Comparison of ENCODE assay signal across 10 mouse cellular contexts in genomic region chr9:54950162-54950561, GRCm38 (mm10). TPM values are rescaled to one million over a fixed set of nuclear protein-coding genes. Genes with fewer than 3 reads are reported as not detected.
DNase-seq lines count a peak whose midpoint lies in the region; ATAC-seq and TF ChIP-seq lines count a peak whose summit lies in the region.
"Not testable (repeated sequence)": the region's sequence is repeated elsewhere in the genome, so short reads cannot be mapped to it uniquely, and the experiment has no call there.
"Had no signal": no experiment of that assay in that cellular context is flagged by ENCODE, and none has a peak within 500 bp of the region (broad histone marks: within the 10 kb centered on the region; RNA-seq: fewer than 3 reads in every experiment).

No protein-coding gene starts in this region.

- WGBS in forebrain, embryonic 13.5 days, result 51% methylated on average over 8 of the region's 8 CpGs
- 47% methylated on average over 8 of the region's 8 CpGs for WGBS in heart, postnatal 0 days
- WGBS in kidney, embryonic 14.5 days, result 58% methylated on average over 8 of the region's 8 CpGs
- 19% methylated on average over 8 of the region's 8 CpGs for WGBS in liver, embryonic 12.5 days (ENCODE audit: insufficient replicate concordance)
- 61% methylated on average over 8 of the region's 8 CpGs for WGBS in midbrain, embryonic 11.5 days

- H3K36me3 ChIP-seq in forebrain, embryonic 13.5 days (ENCODE audit: poor library complexity, severe bottlenecking), result peaks cover 29% of the 10 kb centered on the region
- H3K36me3 ChIP-seq in heart, postnatal 0 days (replicated peaks; ENCODE audit: control insufficient read depth, insufficient read depth, low read length), result peaks cover 28% of the 10 kb centered on the region
- H3K36me3 ChIP-seq in kidney, embryonic 14.5 days (ENCODE audit: control insufficient read depth, insufficient read depth, low read length), result peaks cover 30% of the 10 kb centered on the region
- H3K36me3 ChIP-seq in liver, embryonic 12.5 days, result peaks cover 31% of the 10 kb centered on the region
- H3K36me3 ChIP-seq in midbrain, embryonic 11.5 days (ENCODE audit: control insufficient read depth, insufficient read depth, low read length), result not testable (repeated sequence)

- H3K4me3 ChIP-seq in brown adipose tissue, adult 24 weeks (ENCODE audit: insufficient read depth, low read depth, low read length), result peak overlapping the region; percentile 53
- peak overlapping the region; percentile 90 for H3K4me3 ChIP-seq in forebrain, embryonic 13.5 days
- H3K4me3 ChIP-seq in heart, postnatal 0 days (ENCODE audit: low read depth, low read length), result peak overlapping the region; percentile 76
- peak overlapping the region; percentile 92 for H3K4me3 ChIP-seq in kidney, embryonic 14.5 days (ENCODE audit: low read length)
- peak overlapping the region; percentile 94 for H3K4me3 ChIP-seq in liver, embryonic 12.5 days
- H3K4me3 ChIP-seq in midbrain, embryonic 11.5 days (ENCODE audit: low read depth, low read length), result peak overlapping the region; percentile 85

- H3K9me3 ChIP-seq in forebrain, embryonic 13.5 days (replicated peaks); heart, postnatal 0 days (replicated peaks; ENCODE audit: control insufficient read depth, low read length); kidney, embryonic 14.5 days (ENCODE audit: control insufficient read depth, low read length); liver, embryonic 12.5 days (replicated peaks); midbrain, embryonic 11.5 days (ENCODE audit: control insufficient read depth, low read length): not testable (repeated sequence)

- not testable (repeated sequence) for H3K27me3 ChIP-seq in forebrain, embryonic 13.5 days; heart, postnatal 0 days (ENCODE audit: control insufficient read depth, insufficient read depth, low read length); kidney, embryonic 14.5 days (ENCODE audit: control insufficient read depth, insufficient read depth, low read length); liver, embryonic 12.5 days (replicated peaks); midbrain, embryonic 11.5 days (ENCODE audit: control insufficient read depth, insufficient read depth, low read length)

- TF ChIP-seq EP300 in heart, postnatal 0 days (IDR thresholded peaks at IDR 0.05; ENCODE audit: low read depth), result not testable (repeated sequence)

- H3K27ac ChIP-seq in brown adipose tissue, adult 24 weeks (replicated peaks; ENCODE audit: low read depth, low read length); midbrain, embryonic 11.5 days (ENCODE audit: low read depth, low read length): not testable (repeated sequence)
- H3K27ac ChIP-seq in forebrain, embryonic 13.5 days, result peak overlapping the region; percentile 73
- H3K27ac ChIP-seq in heart, postnatal 0 days (ENCODE audit: low read depth), result peak overlapping the region; percentile 90
- peak overlapping the region; percentile 66; the same call in 1 of the 2 replicates for H3K27ac ChIP-seq in kidney, embryonic 14.5 days (ENCODE audit: low read depth, low read length)
- peak overlapping the region; percentile 51; the same call in 1 of the 2 replicates for H3K27ac ChIP-seq in liver, embryonic 12.5 days

- not testable (repeated sequence) for H3K4me1 ChIP-seq in brown adipose tissue, adult 24 weeks (ENCODE audit: control insufficient read depth, insufficient read depth, insufficient read length, low read length); heart, postnatal 0 days (ENCODE audit: control insufficient read depth, insufficient read depth); kidney, embryonic 14.5 days (ENCODE audit: control insufficient read depth, insufficient read depth, low read length); midbrain, embryonic 11.5 days (ENCODE audit: control insufficient read depth, insufficient read depth, low read length)
- peaks cover 15% of the 10 kb centered on the region for H3K4me1 ChIP-seq in forebrain, embryonic 13.5 days
- H3K4me1 ChIP-seq in liver, embryonic 12.5 days, result peaks cover 40% of the 10 kb centered on the region

- DNase-seq in heart, postnatal 0 days (ENCODE audit: low spot score); midbrain, embryonic 11.5 days (ENCODE audit: low spot score, missing footprints): not testable (repeated sequence)
- DNase-seq in ovary, postnatal 36 days (ENCODE audit: low spot score), result peak; percentile 8

- peak overlapping the region; percentile 48; the same call in 1 of the 2 replicates for H3K9ac ChIP-seq in forebrain, embryonic 13.5 days
- H3K9ac ChIP-seq in heart, postnatal 0 days (replicated peaks; ENCODE audit: low read depth, low read length), result not testable (repeated sequence)
- H3K9ac ChIP-seq in kidney, embryonic 14.5 days (ENCODE audit: low read depth, low read length), result peak overlapping the region; percentile 81
- H3K9ac ChIP-seq in liver, embryonic 12.5 days, result peak overlapping the region; percentile 91
- peak overlapping the region; percentile 87 for H3K9ac ChIP-seq in midbrain, embryonic 11.5 days (ENCODE audit: low read length)

- peak; percentile 48 for ATAC-seq in forebrain, embryonic 13.5 days
- ATAC-seq in heart, postnatal 0 days (ENCODE audit: insufficient read depth, low read depth); kidney, embryonic 14.5 days (ENCODE audit: low FRiP score, low TSS enrichment); liver, embryonic 12.5 days: not testable (repeated sequence)
- ATAC-seq in midbrain, embryonic 11.5 days (ENCODE audit: low FRiP score), result peak; percentile 51; the same call in 1 of the 2 replicates

- peak overlapping the region; percentile 72 for H3K4me2 ChIP-seq in forebrain, embryonic 13.5 days
- peak overlapping the region; percentile 86 for H3K4me2 ChIP-seq in heart, postnatal 0 days (ENCODE audit: low read depth, low read length)
- peak overlapping the region; percentile 55 for H3K4me2 ChIP-seq in kidney, embryonic 14.5 days (replicated peaks; ENCODE audit: low read depth, low read length)
- H3K4me2 ChIP-seq in liver, embryonic 12.5 days, result peak overlapping the region; percentile 77
- H3K4me2 ChIP-seq in midbrain, embryonic 11.5 days, result peak overlapping the region; percentile 76

- TF ChIP-seq CTCF in heart, postnatal 0 days (IDR thresholded peaks at IDR 0.05; ENCODE audit: low read depth), result not testable (repeated sequence)

RNA-seq across cellular contexts. Expression of gene Psma4, which starts 0.4 kb away (rescaled TPM):
- 266 and 280 TPM in 2 replicates for polyA plus RNA-seq in brown adipose tissue, adult 24 weeks (2012; ENCODE audit: insufficient read depth, insufficient read length, missing spikeins)
- 314 and 317 TPM in 2 replicates for polyA plus RNA-seq in forebrain, embryonic 13.5 days (2015; fragmentation: Nextera tagmentation; extraction: Ambion mirVana)
- 200 and 381 TPM in 2 replicates for total RNA-seq in heart, postnatal 0 days (2014; rRNA removed; ENCODE audit: low replicate concordance)
- 224 and 230 TPM in 2 replicates for polyA plus RNA-seq in heart, postnatal 0 days (2015; fragmentation: Nextera tagmentation; extraction: Ambion mirVana)
- polyA plus RNA-seq in kidney, embryonic 14.5 days (2014; fragmentation: Nextera tagmentation; extraction: Ambion mirVana), result 336 and 387 TPM in 2 replicates
- 211 and 216 TPM in 2 replicates for polyA plus RNA-seq in liver, embryonic 12.5 days (2016; fragmentation: Nextera tagmentation; extraction: Ambion mirVana)
- polyA plus RNA-seq in midbrain, embryonic 11.5 days (2014; fragmentation: Nextera tagmentation; extraction: Ambion mirVana), result 332 and 341 TPM in 2 replicates

RNA-seq across cellular contexts. Expression of gene AY074887, which starts 0.6 kb away (rescaled TPM):
- polyA plus RNA-seq in brown adipose tissue, adult 24 weeks (2012; ENCODE audit: insufficient read depth, insufficient read length, missing spikeins), result 2.0 TPM in 1 of 2 replicates, not detected in the other
- polyA plus RNA-seq in forebrain, embryonic 13.5 days (2015; fragmentation: Nextera tagmentation; extraction: Ambion mirVana), result 1.1 and 1.2 TPM in 2 replicates
- total RNA-seq in heart, postnatal 0 days (2014; rRNA removed; ENCODE audit: low replicate concordance), result not detected in 2 replicates
- polyA plus RNA-seq in heart, postnatal 0 days (2015; fragmentation: Nextera tagmentation; extraction: Ambion mirVana), result 0.32 and 0.37 TPM in 2 replicates
- 0.80 and 1.4 TPM in 2 replicates for polyA plus RNA-seq in kidney, embryonic 14.5 days (2014; fragmentation: Nextera tagmentation; extraction: Ambion mirVana)
- polyA plus RNA-seq in liver, embryonic 12.5 days (2016; fragmentation: Nextera tagmentation; extraction: Ambion mirVana), result 0.48 and 0.61 TPM in 2 replicates
- 0.79 and 0.81 TPM in 2 replicates for polyA plus RNA-seq in midbrain, embryonic 11.5 days (2014; fragmentation: Nextera tagmentation; extraction: Ambion mirVana)
- total RNA-seq: adrenal gland, adult 18-20 months; heart, postnatal 10 days; neutrophil, adult 5-6 weeks had no signal

RNA-seq across cellular contexts. Expression of gene Chrna5, which starts 30.5 kb away (rescaled TPM):
- polyA plus RNA-seq in brown adipose tissue, adult 24 weeks (2012; ENCODE audit: insufficient read depth, insufficient read length, missing spikeins), result not detected in 2 replicates
- 0.31 and 0.74 TPM in 2 replicates for polyA plus RNA-seq in forebrain, embryonic 13.5 days (2015; fragmentation: Nextera tagmentation; extraction: Ambion mirVana)
- not detected in 2 replicates for total RNA-seq in heart, postnatal 0 days (2014; rRNA removed; ENCODE audit: low replicate concordance)
- 0.07 TPM in 1 of 2 replicates, not detected in the other for polyA plus RNA-seq in heart, postnatal 0 days (2015; fragmentation: Nextera tagmentation; extraction: Ambion mirVana)
- 0.17 and 0.72 TPM in 2 replicates for polyA plus RNA-seq in kidney, embryonic 14.5 days (2014; fragmentation: Nextera tagmentation; extraction: Ambion mirVana)
- polyA plus RNA-seq in liver, embryonic 12.5 days (2016; fragmentation: Nextera tagmentation; extraction: Ambion mirVana), result 0.06 and 0.20 TPM in 2 replicates
- 6.5 and 7.7 TPM in 2 replicates for polyA plus RNA-seq in midbrain, embryonic 11.5 days (2014; fragmentation: Nextera tagmentation; extraction: Ambion mirVana)
- total RNA-seq: heart, postnatal 10 days; neutrophil, adult 5-6 weeks had no signal

RNA-seq across cellular contexts. Expression of gene Hykk, which starts 33.1 kb away (rescaled TPM):
- 2.0 and 2.1 TPM in 2 replicates for polyA plus RNA-seq in brown adipose tissue, adult 24 weeks (2012; ENCODE audit: insufficient read depth, insufficient read length, missing spikeins)
- 1.9 and 2.2 TPM in 2 replicates for polyA plus RNA-seq in forebrain, embryonic 13.5 days (2015; fragmentation: Nextera tagmentation; extraction: Ambion mirVana)
- total RNA-seq in heart, postnatal 0 days (2014; rRNA removed; ENCODE audit: low replicate concordance), result 3.3 and 3.6 TPM in 2 replicates
- 1.4 and 1.5 TPM in 2 replicates for polyA plus RNA-seq in heart, postnatal 0 days (2015; fragmentation: Nextera tagmentation; extraction: Ambion mirVana)
- polyA plus RNA-seq in kidney, embryonic 14.5 days (2014; fragmentation: Nextera tagmentation; extraction: Ambion mirVana), result 2.7 and 5.1 TPM in 2 replicates
- 1.8 TPM in 2 replicates for polyA plus RNA-seq in liver, embryonic 12.5 days (2016; fragmentation: Nextera tagmentation; extraction: Ambion mirVana)
- 4.2 and 4.5 TPM in 2 replicates for polyA plus RNA-seq in midbrain, embryonic 11.5 days (2014; fragmentation: Nextera tagmentation; extraction: Ambion mirVana)
